Mouse (Mus musculus) E14TG2a.4 (cell line): ENCODE measurements around the gene Sfxn1.

Experiments
- CTCF ChIP-seq: conservative IDR thresholded peaks from 2 replicates; pipeline ENCODE4 v1.5.1; 2014; ENCODE audit warnings: low read length
- POU5F1 ChIP-seq: IDR thresholded peaks from 2 replicates; pipeline ENCODE4 v1.6.1; 2014; ENCODE audit warnings: low read length, borderline replicate concordance

DNA sequence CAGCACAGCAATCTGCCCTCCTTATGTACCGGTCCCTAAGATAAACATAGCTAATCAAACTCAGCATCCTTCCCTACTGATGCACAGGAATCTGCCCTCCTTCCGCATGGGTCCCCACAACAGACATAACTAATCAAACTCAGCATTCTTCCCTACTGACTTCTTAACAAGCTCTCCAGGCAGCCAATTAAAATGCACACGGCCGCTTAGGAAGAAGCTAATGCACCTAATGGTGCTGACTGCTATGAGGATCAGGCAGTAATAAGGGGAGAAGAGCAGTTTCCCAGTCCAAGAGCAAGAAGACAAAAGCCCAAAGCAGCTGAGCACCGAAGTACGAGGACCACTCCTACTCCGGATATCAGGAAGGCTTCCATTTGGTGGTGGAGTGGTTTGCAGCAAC is 81.2 kb downstream of the Sfxn1 start:
- TF ChIP-seq POU5F1 (no peak), CTCF (no peak)
